Mouse (Mus musculus): ENCODE data around the gene Chic1.
A peak's percentile ranks its signal among the peaks of the same experiment; 100 is the strongest.

Chic1 gene

DNA sequence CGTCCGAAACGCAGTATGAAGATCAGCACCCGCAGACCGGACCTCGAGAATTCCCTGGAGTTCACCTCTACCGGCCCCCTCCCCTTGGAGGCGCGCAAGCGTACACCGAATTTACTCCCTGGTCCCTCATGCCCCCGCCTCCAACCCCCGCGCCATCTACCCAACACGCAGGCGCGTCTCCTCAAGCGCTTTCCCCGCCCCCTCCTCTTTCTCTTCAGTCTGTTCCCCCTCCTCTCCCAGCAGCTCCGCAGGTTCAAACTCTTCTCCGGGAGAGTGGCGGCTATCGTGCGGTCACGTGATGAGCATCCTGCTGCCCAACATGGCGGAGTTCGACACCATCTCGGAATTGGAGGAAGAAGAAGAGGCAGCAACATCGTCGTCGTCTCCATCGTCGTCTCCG lies at the start of gene Chic1:
Gene Chic1, plus strand, starts transcription at position 190 of the 400 bp plus-strand sequence.
- peak; percentile 63 for DNase-seq (ENCODE audit: extremely low spot score, low spot score)

- no peak for DNase-seq (ENCODE audit: extremely low spot score, low spot score)
Measured at GRCm38 (mm10) chrX:103308262-103308661, 48.0 kb upstream of the Chic1 start.

DNA sequence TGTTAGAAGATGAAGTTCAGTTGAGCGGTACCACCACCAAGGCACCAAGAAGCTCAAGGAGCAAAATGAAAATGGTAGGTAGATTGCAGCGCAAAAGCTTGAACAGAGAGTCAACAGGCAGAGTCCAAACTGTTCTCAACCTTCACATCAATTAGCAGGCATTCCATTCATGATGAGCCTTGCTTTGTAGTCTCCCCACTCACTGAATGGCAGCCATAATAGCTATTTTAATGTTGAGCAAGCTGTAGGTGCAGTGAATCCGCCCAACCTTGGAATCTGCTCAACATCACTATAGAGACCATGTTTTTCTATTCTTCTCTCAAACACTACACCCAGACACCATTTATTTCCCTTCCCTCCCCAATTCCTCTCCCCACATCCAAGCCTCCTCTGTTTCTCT lies 44.6 kb upstream of the Chic1 start:
- DNase-seq (ENCODE audit: extremely low spot score, low spot score) = no peak

GRCm38 (mm10) chrX:103314146-103314545 lies 42.1 kb upstream of the Chic1 start:
- no peak for DNase-seq (ENCODE audit: extremely low spot score, low spot score)

DNA sequence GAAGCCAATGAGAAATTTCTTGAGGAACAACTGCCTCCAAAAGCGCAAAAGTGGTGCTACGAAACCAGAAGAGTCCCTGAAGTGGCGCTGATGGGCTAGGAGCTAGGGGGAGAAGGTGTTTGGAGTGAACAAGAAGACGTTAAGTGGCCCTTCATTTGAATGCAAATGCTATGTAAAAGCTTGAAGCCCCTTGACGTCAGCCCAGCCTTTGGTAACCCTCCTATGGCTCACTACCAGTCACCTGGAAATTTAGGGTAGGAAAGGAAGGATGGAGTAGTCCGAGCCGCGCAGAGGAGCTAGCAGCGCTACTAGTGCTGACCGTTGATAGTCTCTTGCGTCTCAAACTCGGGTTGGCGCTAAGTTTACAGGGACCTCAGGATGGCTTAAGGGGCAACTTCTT lies 35.1 kb upstream of the Chic1 start, which contains the start of gene Cdx4:
Gene Cdx4, plus strand, starts transcription at position 253 of the 400 bp plus-strand sequence.
- DNase-seq (ENCODE audit: extremely low spot score, low spot score) = peak; percentile 12

- no peak for DNase-seq (ENCODE audit: extremely low spot score, low spot score)
Measured at GRCm38 (mm10) chrX:103325900-103326299, 30.4 kb upstream of the Chic1 start.

GRCm38 (mm10) chrX:103329386-103329785 lies 26.9 kb upstream of the Chic1 start:
- DNase-seq (ENCODE audit: extremely low spot score, low spot score) = no peak

DNA sequence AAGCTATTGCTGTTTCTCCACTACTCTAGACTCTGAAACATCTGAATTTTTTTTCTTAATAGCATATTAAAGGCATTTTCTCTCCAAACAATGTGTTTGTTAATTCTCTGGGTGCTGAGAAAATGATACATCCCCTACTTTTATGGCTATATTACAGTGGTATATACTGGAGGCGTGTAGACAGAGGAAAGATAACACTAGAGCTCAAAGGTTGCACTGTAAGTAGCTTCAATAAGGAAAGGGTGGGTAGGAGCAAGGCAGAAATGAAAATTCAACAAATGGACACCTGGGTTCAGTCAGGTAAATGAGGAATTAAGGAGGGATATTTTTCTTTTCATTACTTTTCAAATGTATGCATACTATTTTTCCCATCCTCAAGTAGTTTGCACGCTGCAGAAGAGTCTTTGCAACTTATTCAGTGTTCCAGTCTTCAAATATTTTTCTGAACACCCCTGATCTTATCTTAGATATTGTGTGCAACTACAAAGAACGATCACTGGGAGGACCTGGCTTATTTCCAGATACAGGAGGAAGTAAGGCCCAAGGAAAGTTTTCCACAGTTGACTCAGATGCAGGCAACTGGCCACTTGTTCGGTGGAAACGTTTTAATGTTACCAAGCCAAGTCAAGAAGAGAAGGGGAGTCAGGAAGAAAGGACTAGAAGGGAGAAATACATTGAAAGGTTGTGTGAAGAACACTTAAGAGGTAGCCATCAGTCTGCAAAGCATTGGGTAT lies 25.0 kb upstream of the Chic1 start:
- no peak for DNase-seq (ENCODE audit: extremely low spot score, low spot score)

DNA sequence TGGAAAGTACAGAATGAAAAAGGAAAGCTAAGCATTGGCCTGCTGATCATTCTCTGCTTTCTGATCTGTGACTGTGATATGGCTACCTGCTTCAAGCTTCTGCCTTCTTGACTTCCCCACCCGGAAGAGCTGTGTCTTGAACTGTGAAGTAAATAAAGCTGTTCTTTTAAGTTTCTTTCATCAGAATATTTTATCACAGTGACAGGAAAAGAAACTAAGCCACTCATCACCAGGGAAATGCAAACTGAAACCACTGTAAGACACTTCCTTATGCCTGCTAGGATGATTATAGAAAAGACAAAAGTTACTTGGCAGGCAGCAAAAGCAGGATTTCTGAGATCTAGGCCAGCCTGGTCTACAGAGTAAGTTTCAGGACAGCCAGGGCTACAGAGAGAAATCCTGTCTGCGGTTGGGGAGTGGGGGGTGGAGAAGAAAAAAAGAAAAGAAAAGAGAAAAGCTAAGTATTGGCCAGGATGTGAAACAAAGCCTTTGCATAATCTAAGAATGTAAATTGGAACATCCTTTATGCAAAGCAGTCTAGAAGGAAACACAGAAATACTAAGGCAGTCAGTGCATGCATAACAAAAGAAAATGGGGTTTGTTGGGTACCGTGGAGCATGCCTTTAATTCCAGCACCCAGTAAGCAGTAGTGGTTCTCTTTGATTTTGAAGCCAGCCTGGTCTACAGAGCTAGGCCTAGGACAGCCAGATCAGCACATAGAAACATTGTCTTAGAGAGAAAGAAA lies 14.7 kb upstream of the Chic1 start:
- DNase-seq (ENCODE audit: extremely low spot score, low spot score) = no peak

- DNase-seq (ENCODE audit: extremely low spot score, low spot score) = no peak
Measured at GRCm38 (mm10) chrX:103355784-103356183, 492 bp upstream of the Chic1 start.

DNA sequence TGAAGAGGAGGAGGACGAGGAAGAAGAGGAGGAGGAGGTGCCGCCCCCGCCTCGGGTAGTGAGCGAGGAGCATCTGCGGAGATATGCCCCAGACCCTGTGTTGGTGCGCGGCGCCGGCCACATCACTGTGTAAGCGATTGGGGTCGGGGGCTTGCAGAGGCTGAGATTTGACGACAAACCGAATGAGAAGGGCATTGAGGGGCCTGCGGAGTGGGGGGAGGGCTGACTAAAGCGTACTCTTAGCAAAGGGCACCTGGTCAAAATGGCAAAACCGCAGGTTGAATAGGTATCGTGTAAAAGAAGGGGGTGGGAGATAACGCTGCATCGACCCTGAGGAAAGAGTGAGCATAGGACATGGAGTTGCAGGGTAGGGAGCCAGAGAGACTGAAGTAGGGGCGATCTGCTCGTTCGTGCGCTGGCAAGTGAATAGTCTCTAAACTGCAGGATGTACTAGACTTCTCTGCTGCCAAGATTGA lies 523 bp downstream of the Chic1 start:
- no peak for DNase-seq (ENCODE audit: extremely low spot score, low spot score)

DNA sequence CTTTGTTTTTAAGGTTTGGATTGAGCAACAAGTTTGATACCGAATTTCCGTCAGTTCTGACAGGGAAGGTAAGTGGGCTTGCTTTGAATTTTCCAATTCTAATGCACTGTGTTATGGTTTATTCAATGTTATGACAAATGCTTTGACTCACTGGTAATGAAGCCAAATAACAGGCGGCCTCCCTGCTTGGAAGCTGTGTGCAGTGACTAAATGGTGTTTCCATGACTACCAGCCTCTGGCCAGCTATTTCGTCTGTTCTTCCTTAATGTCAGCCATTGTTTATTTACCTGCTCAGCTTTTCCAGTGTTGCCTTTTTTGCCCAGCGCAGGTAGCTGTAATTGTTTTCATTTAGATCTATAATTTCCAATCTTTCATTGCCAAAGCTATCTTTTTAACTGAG lies 9.9 kb downstream of the Chic1 start:
- no peak for DNase-seq (ENCODE audit: extremely low spot score, low spot score)

DNA sequence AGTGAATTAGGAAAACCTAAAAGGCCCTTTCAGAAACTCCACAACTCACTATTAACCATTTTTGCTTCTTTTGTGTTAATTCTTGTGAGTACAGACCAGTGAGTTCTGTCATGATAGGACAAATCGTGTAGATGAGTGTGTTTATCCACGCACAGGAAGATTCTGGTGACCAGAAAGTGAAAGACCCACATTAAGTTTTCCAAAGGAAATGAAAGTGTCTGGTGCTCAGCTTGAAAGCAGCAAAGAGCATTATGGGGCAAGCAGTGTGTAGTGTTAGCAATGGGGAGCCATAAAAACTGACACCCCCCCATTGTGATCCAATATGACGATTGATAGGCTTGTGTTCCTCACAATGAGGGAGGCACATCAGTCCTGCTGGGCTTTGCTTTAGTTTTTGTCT lies 12.4 kb downstream of the Chic1 start:
- no peak for DNase-seq (ENCODE audit: extremely low spot score, low spot score)

GRCm38 (mm10) chrX:103371221-103371620 lies 14.9 kb downstream of the Chic1 start:
- DNase-seq (ENCODE audit: extremely low spot score, low spot score) = no peak

GRCm38 (mm10) chrX:103371627-103372026 lies 15.4 kb downstream of the Chic1 start:
- DNase-seq (ENCODE audit: extremely low spot score, low spot score) = no peak

- no peak for DNase-seq (ENCODE audit: extremely low spot score, low spot score)
Measured at GRCm38 (mm10) chrX:103374250-103374649, 18.0 kb downstream of the Chic1 start.

GRCm38 (mm10) chrX:103384528-103384927 lies 28.3 kb downstream of the Chic1 start:
- DNase-seq (ENCODE audit: extremely low spot score, low spot score) = no peak

GRCm38 (mm10) chrX:103388131-103388530 lies 31.9 kb downstream of the Chic1 start:
- no peak for DNase-seq (ENCODE audit: extremely low spot score, low spot score)

GRCm38 (mm10) chrX:103393841-103394240 lies 37.6 kb downstream of the Chic1 start:
- no peak for DNase-seq (ENCODE audit: extremely low spot score, low spot score)

DNA sequence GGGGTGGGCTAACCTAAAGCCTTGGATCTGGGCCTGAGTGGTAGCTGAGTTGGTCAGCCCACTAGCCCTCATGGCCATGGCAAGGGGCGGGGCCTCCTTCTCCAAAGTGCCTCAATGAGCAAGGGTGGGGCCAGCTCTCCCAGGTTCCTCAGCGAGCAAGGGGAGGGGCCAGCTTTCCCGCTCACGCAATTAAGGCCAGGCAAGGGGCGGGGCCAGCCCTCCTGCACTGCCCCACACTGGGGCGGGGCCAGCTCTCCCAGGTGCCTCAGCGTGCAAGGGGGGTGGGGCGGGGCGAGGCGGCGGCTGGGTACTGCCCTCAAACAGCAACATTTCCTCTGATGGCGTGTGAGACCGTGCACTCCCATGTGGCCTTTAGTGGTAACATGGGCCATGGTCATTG lies 48.7 kb downstream of the Chic1 start:
- no peak for DNase-seq (ENCODE audit: extremely low spot score, low spot score)

- no peak for DNase-seq (ENCODE audit: extremely low spot score, low spot score)
Measured at GRCm38 (mm10) chrX:103414167-103414566, 57.9 kb downstream of the Chic1 start, which contains the start of gene Tsx. TSS of gene Tsx (plus strand) at chrX:103414467.

GRCm38 (mm10) chrX:103421710-103422109 lies 65.4 kb downstream of the Chic1 start, which contains the start of gene Gm26992:
TSS of gene Gm26992 (plus strand) at chrX:103422010.
- DNase-seq (ENCODE audit: extremely low spot score, low spot score) = no peak

Data from neural tube, embryonic 10.5 days (tissue).